Mouse (Mus musculus) spleen, adult 2 months (tissue): ENCODE measurements around the gene Gm45233.
A peak's percentile ranks its signal among the peaks of the same experiment; 100 is the strongest.

Experiments
- CTCF ChIP-seq: fragments of 200-500 bp; IDR thresholded peaks from 2 replicates; pipeline ENCODE4 v1.5.1; 2011; ENCODE audit warnings: mild to moderate bottlenecking, inconsistent platforms; ENCODE audit not compliant: insufficient read depth, insufficient read length, insufficient replicate concordance; ENCODE audit errors: extremely low read depth
- POLR2A ChIP-seq: fragments of 200-500 bp; IDR thresholded peaks from 2 replicates; pipeline ENCODE4 v1.6.1; 2011; ENCODE audit warnings: low read depth, low read length, inconsistent platforms

DNA sequence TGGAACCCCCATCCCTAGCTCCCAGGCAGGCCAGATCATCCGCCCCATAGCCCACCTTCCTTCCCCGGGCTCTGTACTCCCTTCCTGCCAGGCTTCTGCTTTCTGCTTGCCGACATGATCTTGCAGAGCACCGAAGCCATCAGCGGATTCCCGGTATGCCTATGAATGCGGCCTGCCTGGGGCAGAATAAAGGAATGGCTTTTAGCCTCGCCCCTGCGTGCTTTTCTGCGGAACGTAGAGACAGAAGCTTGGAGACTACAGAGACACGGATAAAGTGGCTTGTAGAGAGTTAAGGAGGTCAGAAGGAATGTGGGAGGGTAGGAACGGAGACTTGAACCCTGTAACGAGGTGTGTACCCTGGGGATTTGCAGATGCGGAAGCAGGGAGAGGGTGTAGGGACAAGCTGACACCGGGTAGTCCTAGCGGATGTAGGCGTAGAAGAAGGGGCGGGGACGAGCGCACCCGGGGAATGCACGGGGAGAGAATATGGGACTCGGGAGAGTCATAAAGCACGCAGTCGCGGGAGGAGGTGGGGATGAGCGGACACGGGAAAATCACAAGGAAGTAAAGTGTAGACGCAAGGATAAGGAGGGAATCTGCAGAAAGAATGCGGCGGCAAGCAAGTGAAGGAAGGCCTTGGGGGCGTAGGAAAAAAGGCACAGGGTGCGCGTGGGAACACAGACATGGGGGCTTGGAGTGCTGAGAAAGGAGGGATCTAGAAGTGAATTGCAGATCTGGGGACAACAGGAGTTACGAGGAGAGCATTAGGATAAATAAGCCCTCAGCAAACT, 607 bp upstream of the Gm45233 start:
- TF ChIP-seq CTCF (no peak), POLR2A (peak; percentile 59; the same call in 1 of the 2 replicates)
